Mouse (Mus musculus) thymus, adult 2 months (tissue): ENCODE data around the gene Ttc7.

ENCODE experiments used
- CTCF ChIP-seq: fragments of 200-500 bp; IDR thresholded peaks from 2 replicates; pipeline ENCODE4 v1.5.1; 2012; ENCODE audit warnings: mild to moderate bottlenecking, control low read depth, low read length, moderate library complexity, borderline replicate concordance; ENCODE audit not compliant: control insufficient read depth, poor library complexity, insufficient read depth; ENCODE audit errors: extremely low read depth
- POLR2A ChIP-seq: fragments of 200-500 bp; IDR thresholded peaks from 2 replicates; pipeline ENCODE4 v1.6.1; 2012; ENCODE audit warnings: mild to moderate bottlenecking, low read length, control low read depth, moderate library complexity; ENCODE audit not compliant: control insufficient read depth, poor library complexity, insufficient read depth; ENCODE audit errors: extremely low read depth

DNA sequence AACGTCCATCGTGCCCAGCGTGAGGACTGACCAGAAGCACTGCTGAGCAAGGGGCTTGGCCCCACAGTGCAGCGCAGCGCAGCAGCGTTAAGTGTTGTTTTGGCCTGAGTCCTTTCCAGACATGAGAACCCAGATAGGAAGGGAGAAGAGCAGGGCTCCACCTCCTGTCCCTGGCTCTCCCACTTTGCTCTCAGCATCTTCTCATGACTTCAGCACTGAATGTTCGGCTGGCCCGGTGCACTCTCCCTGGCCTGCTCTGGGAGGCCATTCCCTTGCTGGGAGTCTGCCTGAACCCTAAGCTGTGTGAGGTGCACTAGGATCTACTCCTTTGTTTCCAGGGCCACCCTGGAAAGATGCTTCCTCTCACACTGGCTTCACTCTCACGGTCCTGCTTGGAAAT lies 65.7 kb downstream of the Ttc7 start:
- TF ChIP-seq POLR2A: no peak
- TF ChIP-seq CTCF: no peak
